ENCODE assay signal across 26 mouse cellular contexts in the genomic region with DNA sequence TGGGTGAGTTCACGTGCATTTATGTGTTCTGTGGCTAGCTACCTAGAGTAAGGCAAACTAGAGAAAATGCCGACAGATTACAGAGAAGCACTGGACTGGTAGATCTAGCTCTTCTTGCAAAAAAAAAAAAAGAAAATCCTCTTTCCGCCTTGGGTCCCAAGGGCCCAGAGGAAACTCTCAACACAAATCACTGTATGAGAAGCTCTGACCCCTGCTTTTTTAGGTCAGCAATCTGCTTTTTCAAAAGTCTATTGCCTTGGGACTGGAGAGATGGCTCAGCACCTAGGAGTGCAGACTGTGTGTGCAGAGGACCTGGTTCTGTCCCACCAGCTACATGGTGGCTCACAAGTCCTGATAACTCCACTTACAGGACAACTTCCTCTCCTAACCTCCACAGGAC.
DNase-seq lines count a peak whose midpoint lies in the region; ATAC-seq and TF ChIP-seq lines count a peak whose summit lies in the region.
"Had no signal": no experiment of that assay in that cellular context is flagged by ENCODE, and none has a peak within 500 bp of the region (broad histone marks: within the 10 kb centered on the region; RNA-seq: fewer than 3 reads in every experiment).

No protein-coding gene starts in this region.

- no peak for ATAC-seq in liver, embryonic 13.5 days (ENCODE audit: low read depth)
- ATAC-seq in liver, embryonic 12.5 days: no peak
- ATAC-seq: forebrain, embryonic 14.5 days; hindbrain, embryonic 16.5 days; inflammation-experienced regulatory T-cells, adult 6 months; Patski had no signal

- H3K4me3 ChIP-seq in heart, adult 2 months: no peak overlapping the region
- no peak overlapping the region for H3K4me3 ChIP-seq in liver, embryonic 13.5 days (replicated peaks)
- H3K4me3 ChIP-seq in liver, embryonic 12.5 days: no peak overlapping the region
- H3K4me3 ChIP-seq: embryonic facial prominence, embryonic 15.5 days; erythroblast, embryonic 14.5 days; forebrain, embryonic 10.5 days; gastrocnemius, adult 2 months; heart, embryonic 15.5 days; hindbrain, embryonic 12.5 days had no signal

- no peak overlapping the region for H3K9ac ChIP-seq in heart, adult 2 months (ENCODE audit: low read depth, low read length)
- H3K9ac ChIP-seq in liver, embryonic 13.5 days: no peak overlapping the region
- no peak overlapping the region for H3K9ac ChIP-seq in liver, embryonic 12.5 days
- H3K9ac ChIP-seq: embryonic facial prominence, embryonic 15.5 days; heart, embryonic 15.5 days; hindbrain, embryonic 12.5 days had no signal

- no peak overlapping the region for H3K4me2 ChIP-seq in liver, embryonic 13.5 days
- H3K4me2 ChIP-seq in liver, embryonic 12.5 days: no peak overlapping the region
- H3K4me2 ChIP-seq: embryonic facial prominence, embryonic 15.5 days; heart, embryonic 15.5 days; hindbrain, embryonic 12.5 days had no signal

- no peaks in the 10 kb centered on the region for H3K79me2 ChIP-seq in heart, adult 2 months (replicated peaks; ENCODE audit: control insufficient read depth, insufficient read depth, low read length)

- H3K9me3 ChIP-seq in liver, embryonic 13.5 days (replicated peaks): no peaks in the 10 kb centered on the region
- no peaks in the 10 kb centered on the region for H3K9me3 ChIP-seq in liver, embryonic 12.5 days (replicated peaks)
- H3K9me3 ChIP-seq: embryonic facial prominence, embryonic 15.5 days; forebrain, embryonic 10.5 days; heart, embryonic 15.5 days; hindbrain, embryonic 12.5 days had no signal

- no peak for TF ChIP-seq EP300 in heart, adult 2 months (IDR thresholded peaks at IDR 0.05; ENCODE audit: insufficient read depth, low read depth, low read length)

- H3K27me3 ChIP-seq in heart, adult 2 months (ENCODE audit: control insufficient read depth, insufficient read depth, low read length): no peaks in the 10 kb centered on the region
- H3K27me3 ChIP-seq in liver, embryonic 13.5 days: no peaks in the 10 kb centered on the region
- H3K27me3 ChIP-seq in liver, embryonic 12.5 days (replicated peaks): no peaks in the 10 kb centered on the region
- H3K27me3 ChIP-seq: CH12.LX; embryonic facial prominence, embryonic 15.5 days; heart, embryonic 15.5 days; hindbrain, embryonic 12.5 days; Patski had no signal

- TF ChIP-seq CTCF in heart, adult 2 months (IDR thresholded peaks at IDR 0.05): no peak

- TF ChIP-seq POLR2A in heart, adult 2 months (IDR thresholded peaks at IDR 0.05; ENCODE audit: insufficient read depth, low read depth, low read length): no peak

- peak overlapping the region; percentile 2; the same call in 1 of the 2 replicates for H3K27ac ChIP-seq in heart, adult 2 months
- peak overlapping the region; percentile 45; the same call in 1 of the 2 replicates for H3K27ac ChIP-seq in liver, embryonic 13.5 days
- H3K27ac ChIP-seq in liver, embryonic 12.5 days: no peak overlapping the region
- H3K27ac ChIP-seq: embryonic facial prominence, embryonic 15.5 days; forebrain, embryonic 10.5 days; gastrocnemius, adult 2 months; heart, embryonic 15.5 days; hindbrain, embryonic 12.5 days had no signal

- peaks cover 4% of the 10 kb centered on the region for H3K4me1 ChIP-seq in heart, adult 2 months (ENCODE audit: control insufficient read depth, insufficient read depth, low read length)
- peaks cover 7% of the 10 kb centered on the region; the same call in 1 of the 2 replicates for H3K4me1 ChIP-seq in liver, embryonic 13.5 days (replicated peaks)
- H3K4me1 ChIP-seq in liver, embryonic 12.5 days: no peaks in the 10 kb centered on the region
- H3K4me1 ChIP-seq: heart, embryonic 15.5 days; hindbrain, embryonic 12.5 days had no signal

- no peaks in the 10 kb centered on the region for H3K36me3 ChIP-seq in heart, adult 2 months (ENCODE audit: control insufficient read depth, insufficient read depth, low read length)
- no peaks in the 10 kb centered on the region for H3K36me3 ChIP-seq in liver, embryonic 13.5 days
- H3K36me3 ChIP-seq in liver, embryonic 12.5 days: no peaks in the 10 kb centered on the region
- H3K36me3 ChIP-seq: embryonic facial prominence, embryonic 15.5 days; forebrain, embryonic 10.5 days; heart, embryonic 15.5 days; hindbrain, embryonic 12.5 days had no signal

- DNase-seq in heart, adult 2 months: no peak
- DNase-seq in heart, postnatal 14 days: no peak
- peak; percentile 15 for DNase-seq in kidney, adult 18-20 months
- DNase-seq in kidney, postnatal 4 days: no peak
- DNase-seq in liver, embryonic 13.5 days: no peak
- DNase-seq in kidney, postnatal 25 days: peak; percentile 42
- no peak for DNase-seq in embryo, embryonic 10.5 days (ENCODE audit: low spot score)
- DNase-seq: adrenal gland, adult 2 months; adrenal gland, postnatal 25 days; cerebellum, adult 2 months; cerebellum, postnatal 10 days; embryo, embryonic 11 days; gastrocnemius, adult 2 months; gastrocnemius, postnatal 25 days; heart, postnatal 4 days had no signal

- intact Hi-C loops in heart, adult 2 months (cut with DNase I): no loop called here
- intact Hi-C loops in heart, postnatal 14 days (cut with DNase I): no loop called here

- WGBS in heart, adult 2 months: 58% methylated on average over 3 of the region's 3 CpGs
- WGBS in liver, embryonic 13.5 days (ENCODE audit: insufficient replicate concordance): 69% methylated on average over 3 of the region's 3 CpGs
- WGBS in liver, embryonic 12.5 days (ENCODE audit: insufficient replicate concordance): 62% methylated on average over 3 of the region's 3 CpGs

Comparison
In these comparisons a context has a peak if more than half of its experiments do, and no peak if none do; other contexts are left out.
1. DNase-seq: peak in kidney, adult 18-20 months (single experiment) and kidney, postnatal 25 days (2 of 2); none in heart, adult 2 months (0 of 2), heart, postnatal 14 days (0 of 2), kidney, postnatal 4 days (0 of 2), liver, embryonic 13.5 days (single experiment) and embryo, embryonic 10.5 days (single experiment).